Mouse (Mus musculus): ENCODE measurements around the gene Ddx41.

- TF ChIP-seq CTCF (IDR thresholded peaks at IDR 0.05; ENCODE audit: borderline replicate concordance, insufficient read depth, low read length) (no peak), POLR2A (IDR thresholded peaks at IDR 0.05; ENCODE audit: low read depth, low read length) (no peak)
Measured at GRCm38 (mm10) chr13:55483071-55483470, 53.4 kb downstream of the Ddx41 start.
